Mouse (Mus musculus) cerebellum, adult 2 months (tissue): ENCODE measurements around the gene Hip1. TPM values are rescaled to one million over a fixed set of nuclear protein-coding genes. Genes with fewer than 3 reads are reported as not detected.
"Not testable (repeated sequence)": the region's sequence is repeated elsewhere in the genome, so short reads cannot be mapped to it uniquely, and the experiment has no call there.

Experiments used
- DNase-seq, 2 experiments: peaks; one replicate each; pipeline ENCODE4 v3.0.0; 2021
- H3K27ac ChIP-seq: fragments of 200-500 bp; 2 replicates; pipeline ENCODE4 v1.5.1; 2012; ENCODE audit warnings: low read length, control low read depth, inconsistent platforms; ENCODE audit not compliant: insufficient read depth
- H3K27me3 ChIP-seq: fragments of 200-500 bp; 2 replicates; pipeline ENCODE4 v1.6.1; 2012; ENCODE audit warnings: inconsistent platforms, mild to moderate bottlenecking, low read length, moderate library complexity; ENCODE audit not compliant: control insufficient read depth, insufficient read depth
- H3K4me1 ChIP-seq: fragments of 200-500 bp; 2 replicates; pipeline ENCODE4 v1.6.1; 2011; ENCODE audit warnings: low read length; ENCODE audit not compliant: control insufficient read depth, insufficient read depth
- H3K4me3 ChIP-seq: fragments of 200-500 bp; replicated peaks from 2 replicates; pipeline ENCODE3; 2011; ENCODE audit warnings: mild to moderate bottlenecking, low read depth, low read length, control low read depth; ENCODE audit not compliant: insufficient read depth
- CTCF ChIP-seq: fragments of 200-500 bp; IDR thresholded peaks from 2 replicates; pipeline ENCODE4 v1.5.1; 2011; ENCODE audit warnings: low read depth, mild to moderate bottlenecking, control low read depth, low read length, moderate library complexity, borderline replicate concordance; ENCODE audit not compliant: insufficient read depth
- POLR2A ChIP-seq: fragments of 200-500 bp; IDR thresholded peaks from 2 replicates; pipeline ENCODE4 v1.6.1; 2011; ENCODE audit warnings: low read length, control low read depth, borderline replicate concordance; ENCODE audit not compliant: insufficient read depth
- WGBS: fragments of 180-500 bp; shearing (Covaris S2); methylation state at CpG from one replicate; pipeline ENCODE4 v1.1.7; 2018; 5-methylcytosine and 5-hydroxymethylcytosine counted together
- polyA plus RNA-seq: library from polyadenylated mRNA; depleted of rRNA; stranded (reverse); fragments of >200 nt; gene quantifications from 2 replicates; pipeline ENCODE4 v1.2.3, GENCODE M21; 2012

Hip1 gene
- polyA plus RNA-seq, 1 experiment = 32.3 TPM

GRCm38 (mm10) chr5:135376341-135376740 is 168.6 kb downstream of the Hip1 start:
- 58% methylated on average over 2 of the region's 2 CpGs for WGBS
- H3K27ac ChIP-seq = no peak overlapping the region

GRCm38 (mm10) chr5:135375167-135375566 is 169.8 kb downstream of the Hip1 start:
- TF ChIP-seq POLR2A (no peak), CTCF (no peak)
- WGBS = 28% methylated on average over 8 of the region's 8 CpGs
- peak; percentile 29 to 40 for DNase-seq
- H3K4me3 ChIP-seq = no peak overlapping the region
- H3K27me3 ChIP-seq = no peaks in the 10 kb centered on the region
- no peak overlapping the region for H3K27ac ChIP-seq
- H3K4me1 ChIP-seq = no peaks in the 10 kb centered on the region

More at GRCm38 (mm10) chr5:135376341-135376740, 168.6 kb downstream of the Hip1 start:
- Histone ChIP-seq H3K4me1 (no peaks in the 10 kb centered on the region), H3K4me3 (no peak overlapping the region), H3K27me3 (no peaks in the 10 kb centered on the region)
- no peak for DNase-seq
- no peak for TF ChIP-seq POLR2A
- TF ChIP-seq CTCF = no peak

- TF ChIP-seq POLR2A (no peak), CTCF (0 out of 2 replicates have a peak, but pooled peaks have one; percentile 10)
- no peak overlapping the region for H3K27ac ChIP-seq
- no peak overlapping the region for H3K4me3 ChIP-seq
- H3K27me3 ChIP-seq = no peaks in the 10 kb centered on the region
- DNase-seq = no peak
- WGBS = 96% methylated on average over 5 of the region's 5 CpGs
- H3K4me1 ChIP-seq = no peaks in the 10 kb centered on the region
Observed at GRCm38 (mm10) chr5:135373601-135374000, 171.3 kb downstream of the Hip1 start.

DNA sequence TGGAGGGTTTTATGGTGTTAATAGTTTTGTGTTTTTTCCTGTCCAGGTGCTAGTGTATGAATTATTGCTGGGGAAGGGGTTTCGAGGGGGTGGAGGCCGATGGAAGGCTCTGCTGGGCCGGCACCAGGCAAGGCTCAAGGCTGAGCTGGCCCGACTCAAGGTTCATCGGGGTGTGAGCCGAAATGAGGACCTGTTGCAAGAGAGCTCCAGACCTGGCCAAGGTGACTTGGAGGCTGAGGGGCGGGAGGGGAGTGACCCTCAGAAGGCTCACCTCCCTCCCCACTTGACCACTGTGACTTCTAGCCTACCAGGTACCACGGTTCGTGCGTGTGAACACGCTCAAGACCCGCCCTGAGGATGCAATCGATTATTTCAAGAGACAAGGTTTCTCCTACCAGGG is 173.7 kb downstream of the Hip1 start:
- 93% methylated on average over 13 of the region's 13 CpGs for WGBS
- Histone ChIP-seq H3K4me1 (no peaks in the 10 kb centered on the region), H3K27ac (no peak overlapping the region), H3K4me3 (no peak overlapping the region), H3K27me3 (no peaks in the 10 kb centered on the region)
- TF ChIP-seq POLR2A (no peak), CTCF (no peak)
- DNase-seq = no peak

DNA sequence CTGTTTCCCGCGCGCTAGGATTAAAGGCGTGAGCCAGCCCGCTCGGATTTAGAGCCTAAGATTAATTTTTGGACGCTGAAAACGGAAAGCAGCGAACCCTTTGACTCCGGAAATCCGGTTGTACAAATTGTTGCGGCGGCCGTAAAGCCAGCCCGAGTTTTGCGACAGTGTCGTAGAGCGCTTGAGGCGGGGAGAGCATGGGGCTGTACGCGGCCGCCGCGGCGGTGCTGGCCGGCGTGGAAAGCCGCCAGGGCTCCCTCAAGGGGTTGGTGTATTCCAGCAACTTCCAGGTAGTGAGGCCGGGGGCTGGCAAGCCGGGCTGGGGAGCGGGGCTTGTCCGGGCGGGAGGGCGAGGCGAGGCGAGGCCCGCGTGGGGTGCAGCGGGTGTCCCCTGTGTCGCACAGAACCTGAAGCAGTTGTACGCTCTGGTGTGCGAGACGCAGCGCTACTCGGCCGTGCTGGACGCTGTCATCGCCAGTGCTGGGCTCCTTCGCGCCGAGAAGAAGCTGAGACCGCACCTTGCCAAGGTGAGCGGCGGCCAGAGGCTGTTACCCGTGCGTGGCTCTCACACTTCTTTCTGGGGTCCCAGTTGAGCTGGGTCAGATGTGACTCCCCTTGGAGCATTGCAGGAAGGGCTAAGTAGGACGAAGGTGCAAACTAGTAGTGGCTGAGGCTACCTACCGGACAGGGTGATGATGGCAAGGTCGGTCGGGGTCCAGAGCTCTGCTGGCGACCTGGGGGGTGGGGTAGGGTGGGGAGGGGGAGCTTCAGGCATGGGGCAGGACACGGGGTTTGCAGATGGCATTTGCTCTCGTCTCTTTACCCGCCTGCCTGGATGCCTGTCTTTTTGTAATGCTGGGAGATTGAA is 174.9 kb downstream of the Hip1 start, which contains the start of gene Nsun5:
TSS of gene Nsun5 (plus strand) at position 167 of the 868 bp plus-strand sequence.
- peak within 1 kb of the TSS; percentile 82 for H3K4me3 ChIP-seq
- under 1% methylated on average over 64 of the region's 64 CpGs for WGBS
- peak; percentile 93 to 97 for DNase-seq
- no peaks in the 10 kb centered on the region for H3K4me1 ChIP-seq
- no peaks in the 10 kb centered on the region for H3K27me3 ChIP-seq
- H3K27ac ChIP-seq = peak within 1 kb of the TSS; percentile 26; the same call in 1 of the 2 replicates
- TF ChIP-seq CTCF (no peak), POLR2A (peak; percentile 70)

DNA sequence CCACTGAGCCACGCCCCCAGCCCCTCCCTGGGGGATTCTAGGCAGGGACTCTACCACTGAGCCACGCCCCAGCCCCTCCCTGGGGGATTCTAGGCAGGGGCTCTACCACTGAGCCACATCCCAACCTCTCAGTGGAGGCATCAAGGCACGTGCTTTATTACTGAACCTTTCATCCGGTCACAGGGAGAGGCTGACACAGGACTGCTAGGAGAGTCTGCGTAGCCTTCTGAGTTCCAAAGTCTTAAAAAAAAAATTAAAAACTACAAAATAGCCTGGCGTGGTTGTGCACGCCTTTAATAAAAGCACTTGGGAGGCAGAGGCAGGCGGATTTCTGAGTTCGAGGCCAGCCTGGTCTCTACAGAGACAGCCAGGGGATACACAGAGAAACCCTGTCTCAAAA is 175.7 kb downstream of the Hip1 start:
- not testable (repeated sequence) for H3K27ac ChIP-seq

GRCm38 (mm10) chr5:135368312-135368711 is 176.6 kb downstream of the Hip1 start:
- WGBS = 73% methylated on average over 6 of the region's 6 CpGs
- H3K4me1 ChIP-seq = no peaks in the 10 kb centered on the region
- H3K27me3 ChIP-seq = no peaks in the 10 kb centered on the region
- TF ChIP-seq POLR2A = no peak
- no peak for TF ChIP-seq CTCF
- no peak for DNase-seq
- H3K27ac ChIP-seq = no peak overlapping the region
- no peak overlapping the region for H3K4me3 ChIP-seq

More for the DNA sequence above, 175.7 kb downstream of the Hip1 start:
- DNase-seq, H3K4me1 ChIP-seq, H3K27me3 ChIP-seq: not testable (repeated sequence)
- peak overlapping the region; percentile 82 for H3K4me3 ChIP-seq
- WGBS = 53% methylated on average over 9 of the region's 9 CpGs

DNA sequence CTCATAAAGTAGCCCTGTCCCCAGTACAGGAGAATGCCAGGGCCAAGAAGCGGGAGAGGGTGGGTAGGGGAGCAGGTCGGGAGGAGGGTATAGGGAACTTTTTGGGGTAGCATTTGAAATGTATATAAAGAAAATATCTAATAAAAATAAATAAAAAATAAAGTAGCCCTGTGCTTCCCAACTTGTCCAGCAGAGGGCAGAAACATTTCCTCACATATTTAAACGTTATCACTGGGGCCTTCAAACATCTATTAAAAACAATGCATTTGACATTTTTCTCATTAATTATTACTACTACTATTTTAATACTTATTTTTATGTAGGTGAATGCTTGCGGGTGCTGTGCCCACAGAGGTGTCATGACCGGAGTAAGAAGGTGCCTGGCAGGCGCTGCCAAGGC is 177.1 kb downstream of the Hip1 start:
- Histone ChIP-seq H3K4me1 (no peaks in the 10 kb centered on the region), H3K4me3 (no peak overlapping the region), H3K27me3 (no peaks in the 10 kb centered on the region), H3K27ac (no peak overlapping the region)
- WGBS = 51% methylated on average over 6 of the region's 6 CpGs
- no peak for TF ChIP-seq POLR2A
- 0 out of 2 replicates have a peak, but pooled peaks have one; percentile 14 for TF ChIP-seq CTCF
- DNase-seq = no peak
